Mouse (Mus musculus) kidney, adult 2 months (tissue): ENCODE data around the gene Morc2a. TPM values are rescaled to one million over a fixed set of nuclear protein-coding genes. Genes with fewer than 3 reads are reported as not detected.
"Not testable (repeated sequence)": the region's sequence is repeated elsewhere in the genome, so short reads cannot be mapped to it uniquely, and the experiment has no call there.

ENCODE experiments used
- DNase-seq: peaks from one replicate; pipeline ENCODE4 v3.0.0; 2021
- H3K27ac ChIP-seq: fragments of 200-500 bp; 2 replicates; pipeline ENCODE4 v1.5.1; 2012; ENCODE audit warnings: low read depth, low read length, control low read depth, inconsistent platforms; ENCODE audit not compliant: insufficient read depth
- H3K27me3 ChIP-seq: fragments of 200-500 bp; replicated peaks from 2 replicates; pipeline ENCODE4 v1.6.1; 2012; ENCODE audit warnings: mild to moderate bottlenecking, moderate library complexity, low read length, inconsistent platforms; ENCODE audit not compliant: control insufficient read depth, insufficient read depth
- H3K36me3 ChIP-seq: fragments of 200-500 bp; 2 replicates; pipeline ENCODE4 v1.6.1; 2012; ENCODE audit warnings: mild to moderate bottlenecking, moderate library complexity, low read length, inconsistent platforms; ENCODE audit not compliant: control insufficient read depth, insufficient read depth
- H3K4me1 ChIP-seq: fragments of 200-500 bp; 2 replicates; pipeline ENCODE4 v1.6.1; 2011; ENCODE audit warnings: low read length; ENCODE audit not compliant: control insufficient read depth, insufficient read depth
- H3K4me3 ChIP-seq: fragments of 200-500 bp; 2 replicates; pipeline ENCODE4 v1.5.1; 2011; ENCODE audit warnings: mild to moderate bottlenecking, low read depth, low read length, control low read depth; ENCODE audit not compliant: insufficient read depth
- CTCF ChIP-seq: fragments of 200-500 bp; conservative IDR thresholded peaks from 2 replicates; pipeline ENCODE4 v1.5.1; 2011; ENCODE audit warnings: low read depth, mild to moderate bottlenecking, control low read depth, low read length, moderate library complexity, mixed read lengths; ENCODE audit not compliant: insufficient read depth, insufficient read length
- POLR2A ChIP-seq: fragments of 200-500 bp; IDR thresholded peaks from one replicate; pipeline ENCODE4 v1.6.1; 2011; ENCODE audit warnings: low read depth, low read length, control low read depth
- WGBS: fragments of 180-500 bp; shearing (Covaris S2); methylation state at CpG from one replicate; pipeline ENCODE4 v1.1.7; 2018; 5-methylcytosine and 5-hydroxymethylcytosine counted together
- polyA plus RNA-seq: library from polyadenylated mRNA; depleted of rRNA; stranded (reverse); fragments of >200 nt; gene quantifications from 2 replicates; pipeline ENCODE4 v1.2.3, GENCODE M21; 2012

The Morc2a gene
- polyA plus RNA-seq, 1 experiment: 9.2 TPM

GRCm38 (mm10) chr11:3628999-3629491, 19.9 kb upstream of the Morc2a start:
- H3K27me3 ChIP-seq: no peaks in the 10 kb centered on the region; the same call in 1 of the 2 replicates
- peak; percentile 8 for DNase-seq
- TF ChIP-seq POLR2A (no peak), CTCF (no peak)
- no peak overlapping the region for H3K27ac ChIP-seq
- H3K36me3 ChIP-seq: no peaks in the 10 kb centered on the region
- WGBS: 2% methylated on average over 32 of the region's 32 CpGs
- peak overlapping the region; percentile 23 for H3K4me3 ChIP-seq
- H3K4me1 ChIP-seq: no peaks in the 10 kb centered on the region

GRCm38 (mm10) chr11:3633269-3633668, 15.7 kb upstream of the Morc2a start:
- H3K27me3 ChIP-seq, H3K36me3 ChIP-seq, H3K4me3 ChIP-seq, H3K4me1 ChIP-seq, H3K27ac ChIP-seq: not testable (repeated sequence)
- 83% methylated on average over 8 of the region's 8 CpGs for WGBS
- DNase-seq: peak; percentile 40

- Histone ChIP-seq H3K27me3 (no peaks in the 10 kb centered on the region), H3K4me3 (peak overlapping the region; percentile 92), H3K4me1 (peaks cover 8% of the 10 kb centered on the region; the same call in 1 of the 2 replicates), H3K36me3 (peaks cover 18% of the 10 kb centered on the region), H3K27ac (no peak overlapping the region)
- TF ChIP-seq CTCF (no peak), POLR2A (no peak)
- DNase-seq: no peak
- 84% methylated on average over 5 of the region's 5 CpGs for WGBS
Measured at GRCm38 (mm10) chr11:3647688-3648087, 1.3 kb upstream of the Morc2a start.

GRCm38 (mm10) chr11:3648305-3648963, 557 bp upstream of the Morc2a start:
- H3K27ac ChIP-seq: peak overlapping the region; percentile 86
- H3K27me3 ChIP-seq: no peaks in the 10 kb centered on the region
- DNase-seq: peak; percentile 52
- TF ChIP-seq CTCF (no peak), POLR2A (no peak)
- peaks cover 8% of the 10 kb centered on the region; the same call in 1 of the 2 replicates for H3K4me1 ChIP-seq
- WGBS: 2% methylated on average over 61 of the region's 62 CpGs
- peak overlapping the region; percentile 92 for H3K4me3 ChIP-seq
- H3K36me3 ChIP-seq: peaks cover 16% of the 10 kb centered on the region

GRCm38 (mm10) chr11:3650141-3650540, 1.1 kb downstream of the Morc2a start:
- no peak for DNase-seq
- Histone ChIP-seq H3K4me3 (peak overlapping the region; percentile 92; the same call in 1 of the 2 replicates), H3K36me3 (peaks cover 7% of the 10 kb centered on the region; the same call in 1 of the 2 replicates), H3K27me3 (no peaks in the 10 kb centered on the region), H3K4me1 (peaks cover 8% of the 10 kb centered on the region; the same call in 1 of the 2 replicates), H3K27ac (no peak overlapping the region)
- WGBS: 92% methylated on average over 6 of the region's 6 CpGs
- no peak for TF ChIP-seq CTCF

- no peak overlapping the region for H3K4me3 ChIP-seq
- H3K4me1 ChIP-seq: no peaks in the 10 kb centered on the region
- no peak for DNase-seq
- WGBS: 83% methylated on average over 2 of the region's 2 CpGs
- no peak for TF ChIP-seq POLR2A
- no peak for TF ChIP-seq CTCF
- peaks cover 4% of the 10 kb centered on the region; the same call in 1 of the 2 replicates for H3K36me3 ChIP-seq
- 0 out of 2 replicates have a peak, but pooled peaks cover 1% of the 10 kb centered on the region for H3K27me3 ChIP-seq
- H3K27ac ChIP-seq: no peak overlapping the region
Measured at GRCm38 (mm10) chr11:3661964-3662363, 13.0 kb downstream of the Morc2a start.

- TF ChIP-seq CTCF (no peak), POLR2A (no peak)
- Histone ChIP-seq H3K4me1 (no peaks in the 10 kb centered on the region; the same call in 1 of the 2 replicates), H3K4me3 (no peak overlapping the region), H3K27me3 (0 out of 2 replicates have a peak, but pooled peaks cover 1% of the 10 kb centered on the region), H3K36me3 (peaks cover 1% of the 10 kb centered on the region), H3K27ac (no peak overlapping the region)
- WGBS: 46% methylated on average over 3 of the region's 3 CpGs
- no peak for DNase-seq
Measured at GRCm38 (mm10) chr11:3667506-3667905, 18.5 kb downstream of the Morc2a start.

- no peak overlapping the region for H3K4me3 ChIP-seq
- peaks cover 5% of the 10 kb centered on the region for H3K36me3 ChIP-seq
- WGBS: 81% methylated on average over 2 of the region's 2 CpGs
- H3K27ac ChIP-seq: no peak overlapping the region
- DNase-seq: no peak
- 0 out of 2 replicates have a peak, but pooled peaks cover 1% of the 10 kb centered on the region for H3K27me3 ChIP-seq
- H3K4me1 ChIP-seq: no peaks in the 10 kb centered on the region; the same call in 1 of the 2 replicates
- no peak for TF ChIP-seq POLR2A
Measured at GRCm38 (mm10) chr11:3668768-3669167, 19.8 kb downstream of the Morc2a start.
